Mouse (Mus musculus) gastrocnemius, postnatal 25 days (tissue): Measurements from ENCODE around the gene Cse1l. TPM values are rescaled to one million over a fixed set of nuclear protein-coding genes. Genes with fewer than 3 reads are reported as not detected.

Experiments
- DNase-seq: peaks from one replicate; pipeline ENCODE4 v3.0.0; 2022
- long read RNA-seq, 2 experiments: library from polyadenylated mRNA; stranded (forward); transcript quantifications; one replicate each; pipeline ENCODE4 v2.0.0; 2021
- total RNA-seq, 2 experiments: library from RNA; stranded (reverse); gene quantifications; 1 replicate in 1 of 2; 2 replicates in 1 of 2; pipeline ENCODE4 v1.2.3; 2021

The Cse1l gene
- 10 to 100 TPM; 47.1 to 49.5 TPM for total RNA-seq
- long read RNA-seq, experiment 1, transcript Cse1l-201 (25 exons, 3,641 nt) = major isoform, 6 of 12 reads
- long read RNA-seq, experiment 1, partial matches to known transcripts = 1 of 12 reads
- long read RNA-seq, experiment 1, other reads (novel, unspliced or antisense) = 5 of 12 reads
- long read RNA-seq, experiment 2, transcript Cse1l-201 (25 exons, 3,641 nt) = major isoform, 23 of 27 reads
- long read RNA-seq, experiment 2, partial matches to known transcripts = 4 of 27 reads
- long read RNA-seq, experiment 2, other reads (novel, unspliced or antisense) = 0 of 27 reads

DNA sequence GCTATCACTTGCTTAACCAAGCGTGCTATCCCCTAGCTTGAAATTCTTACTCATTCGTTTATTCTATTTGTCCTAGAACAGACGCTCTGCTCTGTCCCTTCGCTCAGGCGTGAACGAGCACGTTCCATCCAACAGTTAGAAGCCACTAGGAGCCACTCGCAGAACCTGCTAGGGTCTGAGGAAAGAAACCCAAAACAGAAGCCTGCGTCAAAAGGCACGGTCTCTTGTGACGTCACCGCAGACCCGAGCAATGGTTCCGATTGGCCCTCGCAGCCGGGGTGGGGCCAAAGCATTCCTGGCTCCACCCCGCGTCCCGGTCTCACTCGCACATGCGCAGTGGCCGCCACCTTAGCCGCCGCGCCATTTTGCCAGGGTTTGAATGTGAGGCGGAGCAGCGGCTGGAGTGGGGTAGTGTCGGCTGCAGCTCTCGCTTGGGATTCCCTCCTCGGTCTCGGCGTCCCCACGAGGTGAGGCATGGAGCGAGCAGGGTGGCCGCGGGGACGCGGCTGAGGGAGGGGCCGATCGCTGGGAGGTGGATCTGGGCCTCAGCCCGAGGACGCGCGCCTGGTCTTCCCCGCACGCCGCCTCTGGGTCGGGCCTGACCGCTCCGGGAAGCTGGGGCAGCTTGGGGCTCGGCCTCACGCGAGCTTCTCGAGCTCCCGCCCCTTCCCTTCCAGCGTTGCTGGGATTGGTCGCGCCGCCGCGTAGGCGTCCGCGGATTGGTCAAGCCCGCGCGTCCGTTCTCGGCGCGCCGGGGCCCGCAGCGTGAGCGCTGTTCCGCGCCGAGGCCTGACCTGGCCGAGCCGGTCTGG is at the start of gene Cse1l:
TSS of gene Cse1l (plus strand) at position 330 of the 812 bp plus-strand sequence.
- peak; percentile 96 for DNase-seq

DNA sequence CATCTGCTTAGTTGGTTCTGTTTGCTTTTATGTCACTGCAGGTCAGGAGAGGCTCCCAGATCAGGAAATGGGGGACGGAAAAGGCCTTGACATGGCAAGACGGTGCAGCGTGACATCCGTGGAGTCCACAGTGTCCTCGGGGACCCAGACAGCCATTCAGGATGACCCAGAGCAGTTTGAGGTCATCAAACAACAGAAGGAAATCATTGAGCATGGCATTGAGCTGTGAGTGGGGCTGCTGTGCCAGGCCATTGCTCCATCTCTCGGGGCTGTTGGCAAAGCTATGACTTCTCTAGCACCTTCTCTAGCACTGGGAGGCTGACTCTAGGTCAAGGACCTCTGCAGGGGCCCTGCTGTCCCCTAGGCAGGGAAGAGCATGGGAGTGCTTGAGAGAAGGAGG is 49.5 kb upstream of the Cse1l start:
- no peak for DNase-seq

DNA sequence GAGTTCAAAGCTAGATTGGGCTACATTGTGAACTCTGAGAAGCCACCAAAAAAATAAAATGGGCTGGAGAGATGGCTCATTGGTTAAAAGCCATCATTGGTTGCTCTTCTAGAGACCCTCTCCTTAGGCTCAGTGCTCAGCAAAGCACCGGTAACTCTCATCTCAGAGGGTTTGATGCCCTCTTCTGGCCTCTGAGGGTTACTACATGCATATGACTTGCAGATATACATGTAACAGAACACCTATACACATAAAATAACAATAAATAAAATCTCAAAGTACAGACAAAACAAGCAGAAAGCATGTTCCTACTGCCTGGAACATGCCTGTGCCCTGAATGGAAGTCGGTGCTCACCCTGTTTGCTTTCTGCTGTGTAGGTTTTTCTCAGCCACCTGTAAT is 48.7 kb upstream of the Cse1l start:
- no peak for DNase-seq

DNA sequence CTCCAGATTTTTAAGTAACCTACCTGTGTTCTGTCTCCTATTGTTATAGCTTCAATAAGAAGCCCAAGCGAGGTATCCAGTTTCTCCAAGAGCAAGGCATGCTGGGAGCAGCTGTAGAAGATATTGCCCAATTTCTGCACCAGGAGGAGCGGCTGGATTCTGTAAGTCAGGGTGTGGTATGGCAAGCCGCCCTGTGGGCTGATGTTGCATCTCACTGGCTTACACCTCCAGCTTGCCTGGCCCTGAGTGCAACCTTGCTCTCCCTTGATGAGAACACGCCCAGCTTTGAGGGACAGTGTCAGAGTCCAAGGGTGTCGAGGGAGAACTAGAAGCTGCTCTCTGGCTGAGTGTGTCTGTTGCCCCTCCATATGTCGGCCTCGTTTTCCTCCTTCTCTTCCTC is 46.6 kb upstream of the Cse1l start:
- DNase-seq = no peak

DNA sequence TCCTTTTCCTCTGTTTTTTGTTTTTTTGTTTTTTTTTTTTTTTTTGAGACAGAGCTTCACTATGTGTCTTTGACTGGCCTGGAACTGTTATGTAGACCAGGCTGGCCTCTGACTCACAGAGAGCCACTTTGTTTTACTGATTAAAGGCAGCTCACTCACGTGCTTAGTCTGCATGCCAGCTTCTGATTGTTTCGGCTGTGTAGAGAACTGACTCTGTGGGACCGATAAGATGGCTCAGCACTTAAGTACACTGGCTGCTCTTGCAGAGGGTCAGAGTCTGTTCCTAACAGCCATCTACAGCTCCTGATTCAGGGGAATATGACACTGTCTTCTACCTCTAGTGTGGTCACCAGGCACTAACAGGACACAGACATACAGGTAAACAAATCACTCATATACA is 43.3 kb upstream of the Cse1l start:
- DNase-seq = no peak

DNA sequence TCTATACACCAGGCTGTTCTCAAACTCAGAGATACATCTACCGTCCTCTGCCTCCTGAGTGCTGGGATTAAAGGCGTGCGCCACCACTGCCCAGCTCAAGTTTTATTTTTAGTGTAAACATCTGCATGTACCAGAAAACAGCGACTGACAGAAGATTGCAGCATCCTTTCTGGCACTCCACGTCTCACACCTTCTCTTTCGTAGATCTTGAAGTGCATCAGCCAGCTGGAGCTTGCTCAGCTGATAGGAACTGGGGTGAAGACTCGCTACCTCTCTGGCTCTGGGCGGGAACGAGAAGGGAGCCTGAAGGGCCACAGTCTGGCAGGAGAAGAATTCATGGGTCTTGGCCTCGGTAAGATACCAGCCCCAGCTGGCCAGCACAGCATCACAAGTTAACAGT is 40.4 kb upstream of the Cse1l start:
- DNase-seq = no peak

DNA sequence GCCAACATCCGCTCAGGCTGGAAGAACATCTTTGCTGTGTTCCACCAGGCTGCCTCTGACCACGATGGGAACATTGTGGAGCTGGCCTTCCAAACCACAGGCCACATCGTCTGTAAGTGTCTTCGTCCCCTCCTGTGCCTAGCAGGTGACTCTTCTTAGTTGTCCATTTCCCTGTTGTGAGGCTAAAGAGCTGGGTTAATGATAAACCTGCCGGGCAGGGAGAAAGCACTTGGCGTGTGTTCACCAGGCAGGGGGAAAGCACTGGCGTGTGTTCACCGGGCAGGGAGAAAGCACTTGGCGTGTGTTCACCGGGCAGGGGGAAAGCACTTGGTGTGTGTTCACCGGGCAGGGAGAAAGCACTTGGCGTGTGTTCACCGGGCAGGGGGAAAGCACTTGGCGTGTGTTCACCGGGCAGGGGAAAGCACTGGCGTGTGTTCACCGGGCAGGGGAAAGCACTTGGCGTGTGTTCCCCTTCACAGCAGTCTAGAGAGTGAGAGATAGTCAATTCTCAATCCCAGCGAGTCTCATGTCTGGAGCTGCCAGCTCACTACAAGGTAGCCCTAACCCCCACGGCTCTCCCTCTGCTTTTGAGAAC is 35.5 kb upstream of the Cse1l start:
- DNase-seq = no peak

DNA sequence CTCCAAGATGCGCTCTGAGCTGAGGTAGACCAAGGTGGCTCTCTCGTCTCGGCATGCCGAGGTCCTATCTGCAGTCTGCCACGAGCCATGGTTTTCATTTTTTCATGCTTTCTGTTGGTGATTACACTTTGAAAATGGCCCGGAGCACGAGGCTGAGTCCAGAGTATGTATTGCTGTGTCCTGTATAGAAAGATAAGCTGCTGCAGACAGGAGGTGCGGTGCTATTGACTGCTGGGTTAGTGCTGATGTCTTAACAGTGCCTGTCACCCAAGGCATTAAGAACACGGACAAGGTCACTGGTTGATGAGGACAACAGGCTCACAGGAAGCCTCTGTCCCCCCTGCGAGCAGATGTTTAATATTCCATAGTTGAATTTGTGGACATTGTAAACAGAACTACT is 34.9 kb upstream of the Cse1l start:
- no peak for DNase-seq

DNA sequence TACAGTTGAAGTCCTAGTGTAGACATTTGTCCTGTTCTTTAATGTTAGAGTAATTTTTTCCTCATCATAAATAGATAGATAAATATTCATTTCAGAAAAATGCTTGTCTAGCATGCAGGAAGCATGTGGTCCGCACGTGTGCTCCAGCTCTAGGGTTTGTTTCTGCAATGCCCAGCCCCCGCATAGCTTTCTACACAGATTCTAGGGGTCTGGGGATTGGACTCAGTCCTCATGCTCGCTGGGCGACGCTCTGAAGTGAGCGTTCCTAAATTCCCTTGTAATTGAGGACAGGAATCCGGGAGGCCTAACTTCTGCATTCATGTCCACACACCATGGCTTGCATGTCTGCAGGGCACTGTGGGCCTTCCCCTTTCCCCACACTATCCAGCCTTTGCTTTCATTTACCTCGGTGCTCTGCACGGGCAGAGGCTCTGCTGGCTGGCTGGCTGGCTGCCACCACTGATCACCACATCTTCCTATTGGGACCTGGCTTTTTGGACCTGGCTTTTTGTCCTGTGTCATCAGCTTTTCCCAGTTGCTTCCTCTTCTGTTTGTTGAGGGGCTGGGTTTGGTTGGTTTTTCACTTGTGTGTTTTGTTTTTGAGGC is 31.1 kb upstream of the Cse1l start:
- no peak for DNase-seq

DNA sequence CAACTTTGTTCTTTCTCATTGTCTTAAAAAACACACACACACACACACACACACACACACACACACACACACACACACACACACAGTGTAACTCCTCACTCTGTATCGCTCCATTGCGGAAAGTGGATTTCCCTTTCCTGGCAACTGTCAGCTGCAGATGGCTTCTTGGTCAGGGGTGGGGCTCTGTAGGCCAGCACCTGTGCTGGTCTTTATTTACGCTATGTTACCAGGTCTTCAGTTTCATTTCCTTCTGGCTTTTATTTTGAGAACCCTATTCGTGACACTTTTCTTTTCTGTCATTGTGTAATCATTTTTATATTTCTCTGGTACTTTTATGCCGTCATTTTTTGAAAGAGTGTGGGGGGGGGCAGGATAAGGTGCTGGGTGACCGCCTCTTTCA is 30.3 kb upstream of the Cse1l start:
- no peak for DNase-seq

DNA sequence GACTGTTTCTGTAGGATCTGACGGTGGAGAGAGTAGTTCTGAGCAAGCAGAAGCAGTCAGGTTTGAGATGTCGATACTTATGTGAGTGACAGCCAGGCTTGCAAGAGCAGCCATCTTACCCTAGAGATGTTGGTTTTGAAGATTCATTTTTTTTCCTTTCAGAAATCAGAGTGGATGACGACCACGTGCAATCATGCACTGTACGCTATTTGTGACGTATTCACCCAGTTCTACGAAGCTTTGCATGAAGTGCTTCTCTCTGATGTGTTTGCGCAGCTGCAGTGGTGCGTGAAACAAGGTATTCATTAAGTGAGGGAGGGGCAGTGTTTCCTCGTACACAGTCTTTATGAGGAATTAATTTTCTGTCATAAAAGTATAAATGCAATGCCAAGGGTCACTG is 29.5 kb upstream of the Cse1l start:
- DNase-seq = no peak

DNA sequence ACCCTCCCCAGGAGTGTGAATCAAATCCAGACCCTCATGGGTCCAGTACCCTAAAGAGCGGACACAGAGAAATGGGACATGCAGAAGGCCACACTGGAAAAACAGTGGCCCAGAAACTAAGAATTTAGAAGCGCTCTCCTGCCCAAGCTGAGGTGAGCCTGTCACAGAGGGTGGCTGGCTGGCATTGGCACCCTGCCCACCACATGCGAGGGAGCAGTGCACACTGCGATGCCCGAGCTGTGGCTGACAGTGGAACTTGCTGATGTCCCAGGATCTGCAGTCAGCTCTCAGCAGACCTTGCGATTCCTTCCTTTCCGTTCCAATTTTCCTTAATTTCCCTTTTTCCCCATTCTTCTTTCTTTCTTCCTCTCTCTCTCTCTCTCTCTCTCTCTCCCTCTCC is 20.8 kb upstream of the Cse1l start:
- DNase-seq = no peak

DNA sequence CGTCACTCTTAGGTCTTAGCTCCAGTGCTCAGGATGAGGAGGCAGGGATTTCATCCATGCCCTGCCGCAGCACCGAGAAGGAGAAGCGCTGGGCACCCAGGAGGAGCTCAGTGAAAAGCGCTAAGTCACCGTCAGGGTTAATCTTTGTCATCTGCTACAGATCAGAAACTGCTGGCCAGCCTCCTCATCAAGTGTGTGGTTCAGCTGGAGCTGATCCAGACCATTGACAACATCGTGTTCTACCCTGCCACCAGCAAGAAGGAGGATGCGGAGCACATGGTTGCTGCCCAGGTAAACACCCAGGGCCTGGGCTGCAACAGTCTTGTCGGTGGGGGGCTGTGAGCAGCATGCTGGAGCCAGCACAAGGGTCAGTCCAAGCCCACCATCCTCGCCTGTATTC is 20.2 kb upstream of the Cse1l start:
- no peak for DNase-seq

DNA sequence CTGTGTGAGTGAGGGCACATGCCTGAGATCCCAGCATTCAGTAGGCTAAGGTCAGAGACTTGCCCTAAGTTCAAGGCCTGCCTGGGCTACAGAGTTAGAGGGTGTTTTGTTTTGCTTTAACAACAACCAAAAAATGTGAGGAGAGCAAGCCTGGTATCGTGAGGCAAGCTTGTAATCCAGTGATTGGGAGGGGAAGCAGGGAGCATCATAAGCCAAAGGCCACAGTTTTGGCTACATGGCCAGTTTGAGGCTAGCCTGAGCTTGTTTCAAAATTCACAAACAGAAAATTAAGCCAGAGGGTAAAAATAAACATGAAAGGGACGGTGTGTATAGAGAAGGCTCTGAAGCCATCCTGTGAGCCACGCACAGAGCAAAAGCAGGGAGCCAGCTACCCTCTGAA is 19.6 kb upstream of the Cse1l start:
- DNase-seq = no peak

DNA sequence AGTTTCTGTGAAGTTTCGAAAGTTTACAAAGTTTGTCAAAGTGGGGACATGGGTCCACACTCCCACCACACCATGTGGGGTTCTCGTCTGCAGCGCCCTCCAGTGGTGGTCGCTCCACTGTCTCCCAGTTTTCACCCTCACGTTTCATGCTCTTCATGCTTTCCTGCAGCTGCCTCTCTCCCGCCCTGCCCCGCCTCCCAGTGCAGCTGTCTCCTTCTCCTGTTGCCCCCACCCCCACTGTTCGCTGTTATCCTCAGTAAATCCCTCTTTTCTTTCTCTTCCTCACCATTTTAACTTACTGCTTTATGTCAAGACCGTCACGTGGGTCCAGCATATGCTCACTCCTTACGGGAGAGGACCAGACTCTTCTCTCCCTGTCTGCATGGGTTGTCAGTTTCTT is 18.0 kb upstream of the Cse1l start:
- DNase-seq = no peak

DNA sequence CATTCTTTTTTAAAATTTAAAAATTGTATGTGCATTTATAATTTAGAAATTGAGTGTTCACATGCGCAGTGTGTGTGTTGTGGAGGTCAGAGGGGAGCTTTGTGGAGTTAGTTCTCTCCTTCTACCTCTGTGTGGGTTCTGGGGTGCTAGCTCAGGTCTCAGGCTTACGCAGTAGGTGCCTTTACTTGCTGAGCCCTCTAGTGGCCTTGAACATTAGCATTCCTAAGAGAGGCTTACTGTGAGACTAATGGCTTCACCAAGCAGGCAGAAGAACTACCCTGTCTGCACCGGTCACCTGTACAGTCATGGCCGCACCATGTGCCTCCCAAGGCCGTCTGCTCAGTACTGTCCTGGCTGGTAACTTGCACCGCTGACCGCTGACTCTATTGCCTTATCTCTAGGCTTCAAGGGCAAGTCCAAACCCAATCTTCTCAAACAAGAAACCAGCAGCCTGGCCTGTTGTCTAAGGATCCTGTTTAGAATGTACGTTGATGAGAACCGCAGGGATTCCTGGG is 14.4 kb upstream of the Cse1l start:
- no peak for DNase-seq

DNA sequence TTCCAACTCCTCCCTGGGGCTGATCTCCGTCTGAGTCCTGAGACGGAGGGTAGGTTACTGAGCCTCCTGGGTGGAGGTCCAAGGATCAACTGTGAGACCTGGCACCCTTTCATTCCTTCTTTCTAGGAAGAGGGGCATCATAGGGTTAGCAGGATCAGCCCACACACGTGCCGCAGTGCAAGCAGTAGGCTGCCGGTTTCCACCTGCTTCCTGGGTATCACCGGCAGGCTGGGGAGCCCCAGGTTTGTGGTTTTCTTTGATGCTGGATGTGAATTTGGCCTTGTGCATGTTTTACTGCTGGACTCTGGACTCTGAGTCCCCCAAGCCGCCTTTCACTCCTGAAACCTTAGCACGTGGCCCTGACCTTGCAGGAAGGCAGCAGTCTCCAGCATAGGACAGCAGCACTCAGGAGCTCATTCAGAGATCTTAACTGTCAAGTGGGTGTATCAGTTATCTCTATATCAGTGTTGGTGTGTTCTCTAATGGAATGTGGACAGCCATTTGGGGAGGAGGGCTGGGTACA is 13.6 kb upstream of the Cse1l start:
- no peak for DNase-seq

DNA sequence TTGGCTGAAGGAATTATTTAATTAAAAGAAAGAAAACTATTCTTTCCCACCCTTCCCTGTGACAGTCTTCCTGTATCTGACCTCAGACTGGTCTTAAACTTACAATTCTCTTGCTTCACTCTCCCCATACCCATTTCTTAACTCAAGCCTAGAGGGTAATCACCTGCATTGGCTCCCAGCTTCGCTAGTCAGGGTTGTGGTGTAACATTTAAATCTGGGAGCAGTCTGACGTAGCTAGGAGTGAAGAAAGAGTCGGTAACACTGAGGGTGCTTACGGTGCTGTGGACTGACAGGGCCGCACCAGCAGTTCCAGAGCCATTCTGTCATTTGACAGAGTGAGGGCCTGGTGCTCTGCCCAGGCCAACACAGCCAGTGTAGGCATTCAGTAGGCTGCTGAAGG is 12.8 kb upstream of the Cse1l start:
- DNase-seq = no peak

DNA sequence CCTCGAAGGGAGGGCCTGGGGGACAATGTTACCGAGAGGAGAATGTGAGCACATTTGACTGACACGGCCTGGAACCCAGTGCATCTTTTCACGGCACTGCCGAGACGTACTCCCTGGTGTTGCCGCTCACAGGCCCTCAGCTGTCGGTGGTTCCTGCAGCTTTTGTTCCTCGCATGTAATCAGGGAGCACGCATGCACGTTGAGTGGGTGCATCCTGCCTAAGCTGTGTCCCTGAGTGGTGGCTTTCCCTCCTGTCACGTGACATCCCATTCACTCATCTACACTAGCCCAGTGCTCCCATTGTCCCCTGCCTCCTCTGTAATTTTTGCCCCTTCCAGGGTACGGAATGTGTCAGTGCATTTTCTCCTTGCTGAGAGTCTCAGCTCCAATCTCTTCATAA is 9.5 kb upstream of the Cse1l start:
- no peak for DNase-seq

DNA sequence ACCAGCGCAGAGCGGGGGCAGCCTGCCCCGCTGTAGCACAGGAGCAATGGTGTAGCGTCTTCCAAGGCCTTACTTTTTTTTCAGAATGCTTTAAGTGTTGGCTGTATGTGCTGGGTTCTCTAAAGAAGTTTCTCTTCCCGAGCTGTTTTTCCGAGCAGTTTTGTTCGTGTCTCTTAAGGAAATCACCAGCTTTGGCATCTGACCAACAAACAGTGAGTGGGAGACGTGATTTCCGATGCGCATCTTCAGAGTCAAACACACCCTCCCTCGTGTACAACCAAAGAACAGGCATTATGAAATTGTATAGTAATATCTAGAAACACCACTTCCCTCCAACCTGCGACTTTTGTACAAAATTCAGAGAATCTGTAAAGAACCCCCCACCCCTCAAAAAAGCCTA is 8.9 kb upstream of the Cse1l start:
- DNase-seq = no peak

DNA sequence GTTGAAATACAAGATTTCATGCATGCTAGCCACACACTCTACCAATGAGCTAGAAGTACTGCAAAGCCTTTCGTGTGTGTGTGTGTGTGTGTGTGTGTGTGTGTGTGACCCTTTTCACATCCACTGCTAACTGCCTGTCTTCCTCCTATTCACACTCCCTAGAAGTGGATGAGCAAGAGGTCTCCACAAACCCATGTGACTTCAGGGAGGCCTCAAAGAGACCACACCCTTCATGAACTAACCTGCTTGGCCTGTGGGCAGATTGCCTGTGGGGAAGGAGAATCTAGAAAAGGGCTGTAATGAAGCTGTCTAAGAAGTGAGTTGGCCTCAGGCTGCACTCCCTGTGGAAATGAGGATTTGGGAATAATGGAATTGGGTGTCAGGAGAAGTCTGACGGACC is 6.7 kb upstream of the Cse1l start:
- no peak for DNase-seq

DNA sequence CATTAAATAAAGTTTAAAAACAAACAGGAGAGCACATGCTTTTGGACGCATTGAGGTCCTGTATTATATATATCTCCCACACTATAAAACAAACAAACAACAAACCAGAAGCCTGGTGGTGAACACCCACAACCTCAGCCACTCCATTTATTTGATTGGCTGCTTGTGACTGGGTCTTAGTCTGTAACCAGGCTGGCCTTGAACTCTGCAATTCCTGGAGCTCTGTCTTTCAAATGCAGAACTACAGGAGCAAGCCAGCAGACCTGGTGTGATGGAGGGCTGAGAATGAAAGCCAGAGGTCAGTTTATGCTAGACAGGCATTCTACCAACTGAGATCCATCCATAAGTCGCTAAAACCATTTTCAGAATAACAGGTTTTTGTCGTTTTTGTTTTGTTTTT is 6.1 kb upstream of the Cse1l start:
- DNase-seq = no peak
